Mouse (Mus musculus) MEL (cell line): ENCODE measurements around the gene Nr3c2.

Experiments used
- CHD2 ChIP-seq: IDR thresholded peaks from 2 replicates; pipeline ENCODE4 v1.6.1; 2011; ENCODE audit warnings: low read length, improper control_type of control experiment
- CTCF ChIP-seq, 3 experiments: IDR thresholded peaks in 2 of 3; conservative IDR thresholded peaks in 1 of 3; 2 replicates each; pipeline ENCODE4 v1.5.1; 2011 to 2012; ENCODE audit warnings: low read length in 3 of 3, low read depth in 2 of 3, mild to moderate bottlenecking in 2 of 3, improper control_type of control experiment in 1 of 3, inconsistent platforms in 1 of 3, mixed read lengths in 1 of 3, moderate library complexity in 1 of 3; ENCODE audit not compliant: control insufficient read depth in 1 of 3, insufficient read depth in 1 of 3, poor library complexity in 1 of 3, severe bottlenecking in 1 of 3
- MXI1 ChIP-seq: IDR thresholded peaks from 2 replicates; pipeline ENCODE4 v1.6.1; 2011; ENCODE audit warnings: mild to moderate bottlenecking, low read depth, low read length, improper control_type of control experiment
- POLR2AphosphoS2 ChIP-seq: IDR thresholded peaks from 2 replicates; pipeline ENCODE4 v1.6.1; 2011; ENCODE audit warnings: low read length, improper control_type of control experiment
- TAL1 ChIP-seq: IDR thresholded peaks from 2 replicates; pipeline ENCODE4 v1.6.1; 2012; ENCODE audit warnings: mild to moderate bottlenecking, inconsistent platforms, low read length, moderate library complexity, mixed read lengths

GRCm38 (mm10) chr8:76928808-76929207, 29.6 kb downstream of the Nr3c2 start:
- TF ChIP-seq CTCF (IDR thresholded peaks at IDR 0.05 in 2 of 3, conservative IDR thresholded peaks at IDR 0.05 in 1 of 3; ENCODE audit: control insufficient read depth in 1 of 3, insufficient read depth in 1 of 3, low read depth in 2 of 3, low read length in 3 of 3, poor library complexity in 1 of 3, severe bottlenecking in 1 of 3) = no peak
- TF ChIP-seq MXI1 = no peak
- TF ChIP-seq TAL1 = no peak
- no peak for TF ChIP-seq POLR2AphosphoS2
- no peak for TF ChIP-seq CHD2
